Mouse (Mus musculus) spleen, adult 2 months (tissue): ENCODE measurements around the gene Olfr875.

ENCODE experiments used
- CTCF ChIP-seq: fragments of 200-500 bp; IDR thresholded peaks from 2 replicates; pipeline ENCODE4 v1.5.1; 2011; ENCODE audit warnings: mild to moderate bottlenecking, inconsistent platforms; ENCODE audit not compliant: insufficient read depth, insufficient read length, insufficient replicate concordance; ENCODE audit errors: extremely low read depth
- POLR2A ChIP-seq: fragments of 200-500 bp; IDR thresholded peaks from 2 replicates; pipeline ENCODE4 v1.6.1; 2011; ENCODE audit warnings: low read depth, low read length, inconsistent platforms

DNA sequence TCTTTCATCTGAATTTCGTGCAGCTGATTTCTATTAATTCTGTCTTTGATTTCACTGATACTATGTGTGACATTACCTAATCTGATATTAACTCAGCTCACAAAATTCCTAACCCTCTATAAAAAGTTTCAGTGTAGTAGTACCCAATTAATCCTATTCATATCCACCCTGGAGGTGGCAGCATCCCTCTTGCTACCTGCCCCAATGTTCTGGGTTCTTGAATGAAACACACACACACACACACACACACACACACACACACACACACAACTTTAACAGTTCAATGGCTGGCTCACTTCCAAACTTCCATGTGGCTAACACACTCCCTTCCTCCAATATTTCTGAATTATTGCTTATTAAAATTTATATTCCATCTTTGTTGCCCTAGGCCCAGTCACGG is 996 bp upstream of the Olfr875 start:
- TF ChIP-seq CTCF, result no peak
- no peak for TF ChIP-seq POLR2A
